Mouse (Mus musculus): ENCODE measurements around the gene Mcm9.

Mcm9 gene

GRCm38 (mm10) chr10:53580137-53580536, 50.1 kb downstream of the Mcm9 start:
- no peak for DNase-seq (ENCODE audit: low spot score)

- DNase-seq (ENCODE audit: low spot score): no peak
Measured at GRCm38 (mm10) chr10:53568531-53568930, 61.7 kb downstream of the Mcm9 start.

GRCm38 (mm10) chr10:53565538-53565937, 64.7 kb downstream of the Mcm9 start:
- no peak for DNase-seq (ENCODE audit: low spot score)

GRCm38 (mm10) chr10:53562001-53562400, 68.2 kb downstream of the Mcm9 start:
- DNase-seq (ENCODE audit: low spot score): no peak

GRCm38 (mm10) chr10:53537596-53537995, 92.6 kb downstream of the Mcm9 start:
- DNase-seq (ENCODE audit: low spot score): no peak

GRCm38 (mm10) chr10:53532297-53532696, 97.9 kb downstream of the Mcm9 start:
- DNase-seq (ENCODE audit: low spot score): no peak

GRCm38 (mm10) chr10:53527838-53528773, 102.1 kb downstream of the Mcm9 start:
- no peak for DNase-seq (ENCODE audit: low spot score)

- DNase-seq (ENCODE audit: low spot score): no peak
Measured at GRCm38 (mm10) chr10:53527344-53527743, 102.9 kb downstream of the Mcm9 start.

- no peak for DNase-seq (ENCODE audit: low spot score)
Measured at GRCm38 (mm10) chr10:53526350-53526749, 103.9 kb downstream of the Mcm9 start.

GRCm38 (mm10) chr10:53525265-53525976, 104.8 kb downstream of the Mcm9 start:
- no peak for DNase-seq (ENCODE audit: low spot score)

- no peak for DNase-seq (ENCODE audit: low spot score)
Measured at GRCm38 (mm10) chr10:53519068-53519954, 110.9 kb downstream of the Mcm9 start.

GRCm38 (mm10) chr10:53518599-53518913, 111.7 kb downstream of the Mcm9 start:
- no peak for DNase-seq (ENCODE audit: low spot score)

GRCm38 (mm10) chr10:53517770-53518598, 112.3 kb downstream of the Mcm9 start:
- no peak for DNase-seq (ENCODE audit: low spot score)

GRCm38 (mm10) chr10:53512491-53512890, 117.7 kb downstream of the Mcm9 start:
- DNase-seq (ENCODE audit: low spot score): no peak

- DNase-seq (ENCODE audit: low spot score): no peak
Measured at GRCm38 (mm10) chr10:53509158-53509773, 121.0 kb downstream of the Mcm9 start.

GRCm38 (mm10) chr10:53508676-53509075, 121.6 kb downstream of the Mcm9 start:
- no peak for DNase-seq (ENCODE audit: low spot score)

- DNase-seq (ENCODE audit: low spot score): no peak
Measured at GRCm38 (mm10) chr10:53505526-53505925, 124.7 kb downstream of the Mcm9 start.

GRCm38 (mm10) chr10:53505069-53505468, 125.2 kb downstream of the Mcm9 start:
- no peak for DNase-seq (ENCODE audit: low spot score)

GRCm38 (mm10) chr10:53502875-53503816, 127.1 kb downstream of the Mcm9 start:
- no peak for DNase-seq (ENCODE audit: low spot score)

- DNase-seq (ENCODE audit: low spot score): no peak
Measured at GRCm38 (mm10) chr10:53502471-53502870, 127.8 kb downstream of the Mcm9 start.

Measured in ovary, adult 18-20 months (tissue).